Mouse (Mus musculus) spleen, adult 2 months (tissue): ENCODE results near the gene Lrrk1. TPM values are rescaled to one million over a fixed set of nuclear protein-coding genes. Genes with fewer than 3 reads are reported as not detected.

Experiments used
- DNase-seq, 2 experiments: peaks; one replicate each; pipeline versions ENCODE4 v3.0.0 to v3.0.0-alpha.2; 2012 to 2021; ENCODE audit warnings: low spot score in 2 of 2, low read depth in 1 of 2
- H3K27ac ChIP-seq: fragments of 200-500 bp; 2 replicates; pipeline ENCODE4 v1.5.1; 2012; ENCODE audit warnings: low read length, inconsistent platforms; ENCODE audit not compliant: insufficient read depth
- H3K27me3 ChIP-seq: fragments of 200-500 bp; 2 replicates; pipeline ENCODE4 v1.6.1; 2012; ENCODE audit warnings: mild to moderate bottlenecking, moderate library complexity, low read length, inconsistent platforms; ENCODE audit not compliant: control insufficient read depth, insufficient read depth
- H3K36me3 ChIP-seq: fragments of 200-500 bp; 2 replicates; pipeline ENCODE4 v1.6.1; 2012; ENCODE audit warnings: mild to moderate bottlenecking, low read length, inconsistent platforms; ENCODE audit not compliant: control insufficient read depth, insufficient read depth
- H3K4me1 ChIP-seq: fragments of 200-500 bp; 2 replicates; pipeline ENCODE4 v1.6.1; 2011; ENCODE audit warnings: inconsistent platforms; ENCODE audit not compliant: control insufficient read depth, insufficient read depth, insufficient read length
- H3K4me3 ChIP-seq: fragments of 200-500 bp; 2 replicates; pipeline ENCODE4 v1.5.1; 2011; ENCODE audit warnings: mild to moderate bottlenecking, inconsistent platforms; ENCODE audit not compliant: insufficient read depth, insufficient read length; ENCODE audit errors: extremely low read depth
- CTCF ChIP-seq: fragments of 200-500 bp; IDR thresholded peaks from 2 replicates; pipeline ENCODE4 v1.5.1; 2011; ENCODE audit warnings: mild to moderate bottlenecking, inconsistent platforms; ENCODE audit not compliant: insufficient read depth, insufficient read length, insufficient replicate concordance; ENCODE audit errors: extremely low read depth
- POLR2A ChIP-seq: fragments of 200-500 bp; IDR thresholded peaks from 2 replicates; pipeline ENCODE4 v1.6.1; 2011; ENCODE audit warnings: low read depth, low read length, inconsistent platforms
- WGBS: fragments of 180-500 bp; shearing (Covaris S2); methylation state at CpG from one replicate; pipeline ENCODE4 v1.1.7; 2018; 5-methylcytosine and 5-hydroxymethylcytosine counted together
- polyA plus RNA-seq: library from polyadenylated mRNA; depleted of rRNA; stranded (reverse); fragments of >200 nt; gene quantifications from 2 replicates; pipeline ENCODE4 v1.2.3, GENCODE M21; 2012

The Lrrk1 gene
- polyA plus RNA-seq, 1 experiment: 45.8 TPM

GRCm38 (mm10) chr7:66229433-66229832, 158.7 kb downstream of the Lrrk1 start:
- no peak for DNase-seq
- Histone ChIP-seq H3K36me3 (no peaks in the 10 kb centered on the region), H3K27me3 (no peaks in the 10 kb centered on the region), H3K4me1 (peaks cover 33% of the 10 kb centered on the region; the same call in 1 of the 2 replicates), H3K4me3 (no peak overlapping the region), H3K27ac (no peak overlapping the region)
- 88% methylated on average over 7 of the region's 7 CpGs for WGBS
- TF ChIP-seq CTCF (no peak), POLR2A (no peak)

- peak overlapping the region; percentile 52; the same call in 1 of the 2 replicates for H3K27ac ChIP-seq
- WGBS: 59% methylated on average over 2 of the region's 2 CpGs
- peaks cover 26% of the 10 kb centered on the region; the same call in 1 of the 2 replicates for H3K4me1 ChIP-seq
Observed at GRCm38 (mm10) chr7:66228610-66228920, 159.6 kb downstream of the Lrrk1 start.

GRCm38 (mm10) chr7:66227814-66228609, 160.1 kb downstream of the Lrrk1 start:
- 94% methylated on average over 13 of the region's 13 CpGs for WGBS
- Histone ChIP-seq H3K4me1 (peaks cover 21% of the 10 kb centered on the region; the same call in 1 of the 2 replicates), H3K27me3 (no peaks in the 10 kb centered on the region), H3K36me3 (no peaks in the 10 kb centered on the region), H3K4me3 (no peak overlapping the region), H3K27ac (peak overlapping the region; percentile 52; the same call in 1 of the 2 replicates)
- TF ChIP-seq POLR2A: no peak
- no peak for TF ChIP-seq CTCF
- no peak for DNase-seq

More at GRCm38 (mm10) chr7:66228610-66228920, 159.6 kb downstream of the Lrrk1 start:
- no peak for DNase-seq
- no peak overlapping the region for H3K4me3 ChIP-seq
- no peak for TF ChIP-seq CTCF
- TF ChIP-seq POLR2A: no peak
- no peaks in the 10 kb centered on the region for H3K27me3 ChIP-seq
- H3K36me3 ChIP-seq: no peaks in the 10 kb centered on the region

GRCm38 (mm10) chr7:66225881-66226280, 162.3 kb downstream of the Lrrk1 start:
- H3K4me1 ChIP-seq: peaks cover 19% of the 10 kb centered on the region; the same call in 1 of the 2 replicates
- 0 out of 2 replicates have a peak overlapping the region, but pooled peaks have one; percentile 4 for H3K27ac ChIP-seq
- TF ChIP-seq CTCF (no peak), POLR2A (no peak)
- no peak overlapping the region for H3K4me3 ChIP-seq
- DNase-seq: peak; percentile 33 to 48
- no peaks in the 10 kb centered on the region for H3K27me3 ChIP-seq
- no peaks in the 10 kb centered on the region for H3K36me3 ChIP-seq
- 35% methylated on average over 3 of the region's 3 CpGs for whole genome bisulfite sequencing

- H3K4me1 ChIP-seq: peaks cover 14% of the 10 kb centered on the region; the same call in 1 of the 2 replicates
- WGBS: 95% methylated on average over 6 of the region's 6 CpGs
- DNase-seq: no peak
- TF ChIP-seq CTCF: no peak
- no peak for TF ChIP-seq POLR2A
- no peaks in the 10 kb centered on the region for H3K36me3 ChIP-seq
- H3K4me3 ChIP-seq: no peak overlapping the region
- no peaks in the 10 kb centered on the region for H3K27me3 ChIP-seq
- no peak overlapping the region for H3K27ac ChIP-seq
Observed at GRCm38 (mm10) chr7:66224541-66224940, 163.6 kb downstream of the Lrrk1 start.

GRCm38 (mm10) chr7:66223731-66224130, 164.4 kb downstream of the Lrrk1 start:
- DNase-seq: no peak
- WGBS: 93% methylated on average over 1 of the region's 1 CpGs
- H3K4me1 ChIP-seq: peaks cover 22% of the 10 kb centered on the region; the same call in 1 of the 2 replicates
- H3K36me3 ChIP-seq: no peaks in the 10 kb centered on the region
- no peaks in the 10 kb centered on the region for H3K27me3 ChIP-seq
- H3K4me3 ChIP-seq: no peak overlapping the region
- H3K27ac ChIP-seq: no peak overlapping the region
- TF ChIP-seq CTCF (no peak), POLR2A (no peak)

- H3K36me3 ChIP-seq: no peaks in the 10 kb centered on the region
- H3K27ac ChIP-seq: no peak overlapping the region
- H3K4me1 ChIP-seq: peaks cover 32% of the 10 kb centered on the region; the same call in 1 of the 2 replicates
- 88% methylated on average over 8 of the region's 8 CpGs for WGBS
- H3K27me3 ChIP-seq: no peaks in the 10 kb centered on the region
- no peak overlapping the region for H3K4me3 ChIP-seq
- DNase-seq: no peak
- TF ChIP-seq POLR2A: no peak
- no peak for TF ChIP-seq CTCF
Observed at GRCm38 (mm10) chr7:66222621-66223091, 165.5 kb downstream of the Lrrk1 start.
